Mouse (Mus musculus) megakaryocyte, embryonic 14.5 days (primary cell): Measurements from ENCODE around the gene Olfr520.

ENCODE experiments used
- FLI1 ChIP-seq: IDR thresholded peaks from 2 replicates; pipeline ENCODE4 v1.6.1; 2012; ENCODE audit warnings: low read length, inconsistent platforms, mixed read lengths
- GATA1 ChIP-seq: IDR thresholded peaks from 3 replicates; pipeline ENCODE4 v1.6.1; 2012; ENCODE audit warnings: mixed read lengths, low read length, inconsistent platforms, borderline replicate concordance

DNA sequence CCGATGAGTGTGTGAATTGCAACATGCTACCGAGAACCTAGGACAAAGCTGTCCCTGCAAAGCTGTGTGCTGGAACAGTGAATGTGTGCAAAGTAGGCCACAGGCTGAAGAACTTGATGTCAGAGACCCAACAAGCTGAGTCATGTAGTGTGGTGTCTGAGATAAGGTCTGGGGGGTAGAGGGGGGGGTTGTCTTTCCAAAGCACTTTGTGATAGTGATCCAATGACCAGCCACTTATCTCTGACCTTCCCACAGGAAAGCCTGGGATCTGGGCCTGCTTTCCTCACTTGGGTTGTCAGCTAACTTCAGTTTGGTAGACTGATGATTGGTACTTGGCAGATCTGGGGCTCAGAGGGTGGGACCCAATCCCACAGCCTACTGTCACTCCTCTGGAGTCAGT is 4.5 kb downstream of the Olfr520 start:
- TF ChIP-seq GATA1 (no peak), FLI1 (no peak)
